Mouse (Mus musculus) myocyte (in vitro differentiated cells): Measurements from ENCODE around the gene Mdm2.

ENCODE experiments used
- CEBPB ChIP-seq: IDR thresholded peaks from 2 replicates; pipeline ENCODE4 v1.6.1; 2011; ENCODE audit warnings: mild to moderate bottlenecking, moderate library complexity; ENCODE audit not compliant: poor library complexity, insufficient read depth, severe bottlenecking
- E2F4 ChIP-seq: IDR thresholded peaks from one replicate; pipeline ENCODE4 v1.6.1; 2011; ENCODE audit warnings: mild to moderate bottlenecking, control low read depth, moderate library complexity; ENCODE audit not compliant: insufficient read depth
- MAX ChIP-seq: IDR thresholded peaks from one replicate; pipeline ENCODE4 v1.6.1; 2011; ENCODE audit warnings: low read depth, mild to moderate bottlenecking, control low read depth
- MYOD1 ChIP-seq, 3 experiments: IDR thresholded peaks; one replicate each; pipeline ENCODE4 v1.6.1; 2011; ENCODE audit warnings: control low read depth in 2 of 3, low read depth in 2 of 3, mild to moderate bottlenecking in 2 of 3, moderate library complexity in 1 of 3; ENCODE audit not compliant: insufficient read length in 2 of 3, control insufficient read depth in 1 of 3
- MYOG ChIP-seq, 3 experiments: IDR thresholded peaks; one replicate each; pipeline ENCODE4 v1.6.1; 2011; ENCODE audit warnings: control low read depth in 2 of 3, low read depth in 2 of 3, mild to moderate bottlenecking in 2 of 3; ENCODE audit not compliant: insufficient read length in 2 of 3, control insufficient read depth in 1 of 3, insufficient read depth in 1 of 3
- POLR2A ChIP-seq: IDR thresholded peaks from one replicate; pipeline ENCODE4 v1.6.1; 2011; ENCODE audit warnings: low read depth, mild to moderate bottlenecking, control low read depth, moderate library complexity; ENCODE audit not compliant: insufficient read length
- POLR2AphosphoS2 ChIP-seq: IDR thresholded peaks from one replicate; pipeline ENCODE4 v1.6.1; 2011; ENCODE audit warnings: low read depth, control low read depth; ENCODE audit not compliant: insufficient read length
- TCF12 ChIP-seq: IDR thresholded peaks from one replicate; pipeline ENCODE4 v1.6.1; 2011; ENCODE audit warnings: mild to moderate bottlenecking, control low read depth; ENCODE audit not compliant: poor library complexity, insufficient read depth, severe bottlenecking
- TCF3 ChIP-seq: IDR thresholded peaks from one replicate; pipeline ENCODE4 v1.6.1; 2011; ENCODE audit warnings: low read depth, control low read depth; ENCODE audit not compliant: insufficient read length
- USF1 ChIP-seq: IDR thresholded peaks from one replicate; pipeline ENCODE4 v1.6.1; 2011; ENCODE audit warnings: low read depth, mild to moderate bottlenecking, control low read depth, moderate library complexity

- no peak for TF ChIP-seq POLR2A
- TF ChIP-seq POLR2AphosphoS2: no peak
- no peak for TF ChIP-seq E2F4
- TF ChIP-seq MAX: no peak
- no peak for TF ChIP-seq USF1
- TF ChIP-seq TCF12: no peak
- TF ChIP-seq MYOD1 (IDR thresholded peaks at IDR 0.05; ENCODE audit: control insufficient read depth in 1 of 3, insufficient read length in 2 of 3, low read depth in 2 of 3): no peak
- TF ChIP-seq MYOG (IDR thresholded peaks at IDR 0.05; ENCODE audit: control insufficient read depth in 1 of 3, insufficient read depth in 1 of 3, insufficient read length in 2 of 3, low read depth in 2 of 3): no peak
- TF ChIP-seq CEBPB: no peak
- no peak for TF ChIP-seq TCF3
Measured at GRCm38 (mm10) chr10:117644429-117644748, 66.2 kb downstream of the Mdm2 start.
